Mouse (Mus musculus) liver (tissue): ENCODE results near the gene Scin.
"Not testable (repeated sequence)": the region's sequence is repeated elsewhere in the genome, so short reads cannot be mapped to it uniquely, and the experiment has no call there.

Experiments
- DNase-seq: peaks from one replicate; pipeline ENCODE4 v3.0.0-alpha.2; 2020; ENCODE audit warnings: mixed read lengths

The Scin gene

GRCm38 (mm10) chr12:40133573-40134271, at the start of gene Scin:
Gene Scin, minus strand, starts transcription at chr12:40134228.
- peak; percentile 16 for DNase-seq

GRCm38 (mm10) chr12:40177089-40177488, 43.1 kb upstream of the Scin start:
- DNase-seq, result peak; percentile 32

GRCm38 (mm10) chr12:40176158-40176557, 42.1 kb upstream of the Scin start:
- DNase-seq, result no peak

- DNase-seq, result not testable (repeated sequence)
Observed at GRCm38 (mm10) chr12:40175171-40175570, 41.1 kb upstream of the Scin start.

- no peak for DNase-seq
Observed at GRCm38 (mm10) chr12:40171637-40172036, 37.6 kb upstream of the Scin start.

GRCm38 (mm10) chr12:40169675-40170074, 35.6 kb upstream of the Scin start:
- DNase-seq, result no peak

GRCm38 (mm10) chr12:40164621-40165020, 30.6 kb upstream of the Scin start:
- DNase-seq, result no peak

GRCm38 (mm10) chr12:40160777-40161176, 26.7 kb upstream of the Scin start:
- no peak for DNase-seq

- DNase-seq, result no peak
Observed at GRCm38 (mm10) chr12:40154188-40154587, 20.2 kb upstream of the Scin start.

GRCm38 (mm10) chr12:40152353-40153069, 18.5 kb upstream of the Scin start:
- DNase-seq, result no peak

GRCm38 (mm10) chr12:40147319-40147718, 13.3 kb upstream of the Scin start:
- no peak for DNase-seq

GRCm38 (mm10) chr12:40146510-40146909, 12.5 kb upstream of the Scin start:
- no peak for DNase-seq

GRCm38 (mm10) chr12:40140706-40141105, 6.7 kb upstream of the Scin start:
- no peak for DNase-seq

- no peak for DNase-seq
Observed at GRCm38 (mm10) chr12:40139484-40140245, 5.6 kb upstream of the Scin start.

- DNase-seq, result no peak
Observed at GRCm38 (mm10) chr12:40134529-40134928, 501 bp upstream of the Scin start.

- DNase-seq, result no peak
Observed at GRCm38 (mm10) chr12:40133194-40133572, 845 bp downstream of the Scin start.

- DNase-seq, result no peak
Observed at GRCm38 (mm10) chr12:40118872-40119271, 15.2 kb downstream of the Scin start.

GRCm38 (mm10) chr12:40117045-40117444, 17.0 kb downstream of the Scin start:
- DNase-seq, result no peak

GRCm38 (mm10) chr12:40116214-40116613, 17.8 kb downstream of the Scin start:
- no peak for DNase-seq

GRCm38 (mm10) chr12:40114883-40115282, 19.1 kb downstream of the Scin start:
- no peak for DNase-seq

- DNase-seq, result no peak
Observed at GRCm38 (mm10) chr12:40114020-40114419, 20.0 kb downstream of the Scin start.

- no peak for DNase-seq
Observed at GRCm38 (mm10) chr12:40113605-40114004, 20.4 kb downstream of the Scin start.

GRCm38 (mm10) chr12:40109227-40109626, 24.8 kb downstream of the Scin start:
- DNase-seq, result no peak

GRCm38 (mm10) chr12:40108143-40108542, 25.9 kb downstream of the Scin start:
- DNase-seq, result no peak
